Mouse (Mus musculus): ENCODE results near the gene Lsm10. TPM values are rescaled to one million over a fixed set of nuclear protein-coding genes. Genes with fewer than 3 reads are reported as not detected.

The Lsm10 gene
- total RNA-seq, 1 experiment from 2014 or later: 15.8 TPM

DNA sequence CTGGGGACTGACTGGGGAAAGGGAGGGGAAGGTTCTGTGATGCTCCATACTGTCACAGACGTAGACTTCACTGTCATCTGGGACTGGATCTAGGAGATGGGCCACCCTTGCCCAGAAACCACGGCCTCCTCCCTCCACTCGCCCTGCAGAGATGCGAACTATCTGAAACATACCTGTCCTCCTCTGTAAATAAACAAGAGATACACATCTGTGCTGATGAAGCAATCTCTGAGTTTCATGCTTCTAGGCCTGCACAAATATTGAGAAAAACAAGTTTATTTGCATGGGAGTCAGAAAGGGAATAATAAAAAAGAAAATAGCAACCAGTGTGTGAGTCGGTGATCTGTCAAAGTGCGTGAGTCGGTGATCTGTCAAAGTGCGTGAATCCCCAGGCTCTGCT lies 4.5 kb upstream of the Lsm10 start:
- no peak for ATAC-seq (replicated peaks; ENCODE audit: low read depth, poor library complexity, severe bottlenecking)

DNA sequence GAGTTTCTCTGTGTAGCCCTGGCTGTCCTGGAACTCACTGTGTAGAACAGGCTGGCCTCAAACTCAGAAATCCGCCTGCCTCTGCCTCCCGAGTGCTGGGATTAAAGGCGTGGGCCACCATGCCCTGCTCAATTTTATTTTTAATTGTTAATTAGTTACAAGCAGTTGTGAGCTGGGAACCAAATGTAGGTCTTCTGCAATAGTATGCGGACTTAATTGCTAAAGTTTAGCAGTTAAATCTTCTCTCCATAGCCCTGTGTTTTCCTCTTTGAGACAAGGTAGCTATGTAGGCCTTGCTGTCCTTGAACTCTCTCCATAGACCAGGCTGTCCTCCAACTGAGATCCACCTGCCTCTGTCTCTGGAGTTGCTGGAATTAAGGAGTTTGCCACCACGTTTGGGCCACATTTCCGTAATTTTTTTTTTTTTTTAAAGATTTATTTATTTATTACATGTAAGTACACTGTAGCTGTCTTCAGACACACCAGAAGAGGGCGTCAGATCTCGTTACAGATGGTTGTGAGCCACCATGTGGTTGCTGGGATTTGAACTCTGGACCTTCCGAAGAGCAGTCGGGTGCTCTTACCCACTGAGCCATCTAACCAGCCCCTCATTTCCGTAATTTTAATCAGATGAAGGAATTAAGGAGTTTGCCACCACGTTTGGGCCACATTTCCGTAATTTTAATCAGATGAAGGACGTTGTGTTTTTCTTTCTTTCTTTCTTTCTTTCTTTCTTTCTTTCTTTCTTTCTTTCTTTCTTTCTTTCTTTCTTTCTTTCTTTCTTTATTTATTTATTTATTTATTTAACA lies 597 bp upstream of the Lsm10 start:
- ATAC-seq (replicated peaks; ENCODE audit: low read depth, poor library complexity, severe bottlenecking): peak; percentile 36

DNA sequence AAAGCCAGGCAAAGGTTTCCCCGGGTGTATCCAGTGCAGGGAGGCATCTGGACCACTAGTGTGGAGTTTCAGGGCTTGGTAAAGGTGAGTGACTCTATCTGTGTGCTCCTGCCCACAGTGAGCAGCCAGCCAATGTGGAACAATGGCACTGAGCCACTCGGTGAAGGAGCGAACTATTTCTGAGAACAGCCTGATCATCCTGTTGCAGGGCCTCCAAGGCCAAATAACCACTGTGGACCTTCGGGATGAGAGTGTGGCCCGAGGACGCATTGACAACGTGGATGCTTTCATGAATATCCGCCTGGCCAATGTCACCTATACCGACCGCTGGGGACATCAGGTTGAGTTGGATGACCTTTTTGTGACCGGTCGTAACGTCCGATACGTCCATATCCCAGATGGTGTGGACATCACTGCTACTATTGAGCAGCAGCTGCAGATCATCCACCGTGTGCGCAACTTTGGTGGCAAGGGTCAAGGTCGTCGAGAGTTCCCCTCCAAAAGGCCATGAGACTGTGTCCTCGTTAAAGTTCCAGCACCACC lies 1.4 kb downstream of the Lsm10 start:
- ATAC-seq (replicated peaks; ENCODE audit: low read depth, poor library complexity, severe bottlenecking): no peak

DNA sequence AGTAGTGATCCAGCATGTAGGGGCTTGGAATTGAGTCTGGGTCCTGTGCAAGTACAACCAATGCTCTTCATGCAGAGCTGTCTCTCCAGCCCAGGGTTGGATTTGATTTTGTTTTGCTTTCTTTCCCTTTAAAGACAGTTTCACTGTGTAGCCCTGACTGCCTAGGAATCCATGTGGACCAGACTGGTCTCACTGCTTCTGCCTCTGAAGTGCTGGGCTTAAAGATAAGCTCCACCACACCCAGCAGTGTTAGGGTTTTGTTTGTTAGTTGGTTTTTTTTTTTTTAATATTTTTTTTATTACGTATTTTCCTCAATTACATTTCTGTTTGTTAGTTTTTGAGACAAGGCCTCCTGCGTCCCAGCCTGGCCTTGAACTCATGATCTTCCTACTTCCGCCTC lies 2.9 kb downstream of the Lsm10 start:
- no peak for ATAC-seq (replicated peaks; ENCODE audit: low read depth, poor library complexity, severe bottlenecking)

DNA sequence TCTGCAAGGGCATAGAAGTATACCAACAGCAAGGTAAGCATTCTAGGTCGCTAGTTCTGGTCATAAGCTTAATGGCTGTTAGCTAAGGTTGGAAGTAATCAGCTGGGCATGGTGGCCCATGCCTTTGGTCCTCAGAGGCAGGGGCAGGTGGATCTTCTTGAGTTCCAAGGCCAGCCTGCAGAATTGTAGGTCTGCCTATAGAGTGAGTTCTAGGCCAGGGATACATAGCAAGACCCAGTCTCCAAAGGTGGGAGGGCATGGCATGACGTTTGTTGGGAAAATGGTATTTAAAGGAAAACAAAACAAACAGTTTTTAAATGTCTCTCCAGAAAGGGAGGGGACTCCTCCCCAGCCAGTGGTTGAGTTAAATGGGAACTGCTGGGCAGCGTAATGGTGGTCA lies 4.3 kb downstream of the Lsm10 start:
- ATAC-seq (replicated peaks; ENCODE audit: low read depth, poor library complexity, severe bottlenecking): no peak

DNA sequence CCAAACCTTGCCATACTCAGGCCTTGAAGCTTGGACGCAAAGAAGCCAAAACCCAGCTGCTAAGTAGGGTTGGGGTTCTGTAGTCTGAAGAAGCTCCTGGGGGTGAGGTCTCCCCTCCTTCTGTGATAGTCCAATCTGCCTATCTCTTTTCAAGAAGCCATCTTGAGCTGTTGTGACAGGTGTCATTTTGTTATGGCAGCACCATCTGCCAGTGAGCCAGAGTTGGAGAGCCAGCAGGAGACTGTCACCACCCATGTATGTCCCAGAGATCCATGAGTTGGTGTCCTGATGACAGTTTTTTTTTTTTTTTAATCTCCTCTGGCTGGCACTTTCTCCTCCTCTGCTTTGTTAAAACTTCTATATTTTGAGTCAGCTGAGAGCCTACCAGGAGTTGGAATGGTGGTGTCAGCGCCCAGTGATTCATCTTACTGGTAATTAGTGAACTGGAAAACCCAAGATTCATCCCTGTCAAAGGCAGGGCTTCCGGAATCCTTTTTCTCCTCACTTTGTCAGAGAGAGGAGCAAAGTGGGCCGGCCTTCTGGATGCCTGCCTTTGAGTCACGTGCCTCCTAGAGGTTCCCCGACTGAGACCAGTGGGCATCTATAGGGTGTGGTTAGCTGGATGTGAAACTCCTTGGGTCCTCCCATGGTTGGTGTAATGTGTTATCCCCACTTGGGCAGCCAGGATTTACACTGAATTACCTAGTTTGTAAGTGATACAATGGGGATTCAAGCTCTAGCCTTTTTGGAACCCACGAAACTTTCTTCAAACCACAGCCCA lies 5.8 kb downstream of the Lsm10 start:
- ATAC-seq (replicated peaks; ENCODE audit: low read depth, poor library complexity, severe bottlenecking): no peak

DNA sequence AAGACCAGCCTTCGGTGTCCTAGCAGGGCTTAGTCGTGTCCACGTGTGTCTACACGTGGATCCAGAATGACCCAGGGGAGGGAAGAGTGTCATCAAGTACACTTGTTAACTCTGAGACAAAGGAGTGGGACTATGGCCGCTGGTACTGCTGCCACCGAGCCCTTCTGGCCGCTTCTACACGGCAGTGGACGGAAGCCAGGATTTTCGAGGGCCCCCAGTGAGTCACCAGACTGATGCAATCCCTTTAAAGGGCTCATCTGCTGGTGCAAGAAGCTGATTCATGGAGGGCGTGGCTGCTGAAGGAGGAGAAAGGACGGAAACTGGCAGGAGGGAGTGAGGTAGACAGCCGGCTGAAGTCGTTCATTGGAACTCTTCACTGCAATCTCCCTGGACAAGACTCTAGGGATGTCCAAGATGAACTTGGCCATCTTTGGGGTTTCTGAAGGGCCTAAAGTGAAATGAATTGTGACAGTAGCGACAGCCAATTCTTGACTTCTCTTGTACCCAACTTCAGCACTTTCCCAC lies 6.7 kb downstream of the Lsm10 start:
- ATAC-seq (replicated peaks; ENCODE audit: low read depth, poor library complexity, severe bottlenecking): peak; percentile 81

DNA sequence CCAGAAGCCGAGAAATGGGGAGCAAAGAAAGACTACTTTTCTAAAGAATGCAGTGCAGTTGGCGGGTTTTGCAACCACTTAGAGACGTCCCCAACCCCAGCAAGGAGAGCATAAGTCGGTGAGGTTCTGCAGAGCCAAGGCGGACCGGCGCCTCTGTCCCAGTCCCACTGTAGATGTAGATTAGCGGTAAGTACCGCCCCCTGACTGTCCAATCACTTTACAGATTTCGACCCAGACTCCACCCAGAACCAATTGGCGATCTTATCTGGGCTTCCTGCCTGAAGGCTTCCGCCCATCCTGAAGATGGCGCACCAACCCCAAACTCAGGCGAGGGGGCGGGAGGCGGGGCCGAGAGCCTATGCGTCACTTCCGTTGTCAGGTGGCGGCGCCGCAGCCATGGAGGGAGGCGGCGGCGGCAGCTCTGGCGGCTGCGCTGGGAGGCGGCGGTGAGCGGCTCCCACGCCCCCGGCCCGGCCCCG lies 7.2 kb downstream of the Lsm10 start, which contains the start of gene Stk40:
TSS of gene Stk40 (plus strand) at position 368 of the 479 bp plus-strand sequence.
- ATAC-seq (replicated peaks; ENCODE audit: low read depth, poor library complexity, severe bottlenecking): peak; percentile 82

DNA sequence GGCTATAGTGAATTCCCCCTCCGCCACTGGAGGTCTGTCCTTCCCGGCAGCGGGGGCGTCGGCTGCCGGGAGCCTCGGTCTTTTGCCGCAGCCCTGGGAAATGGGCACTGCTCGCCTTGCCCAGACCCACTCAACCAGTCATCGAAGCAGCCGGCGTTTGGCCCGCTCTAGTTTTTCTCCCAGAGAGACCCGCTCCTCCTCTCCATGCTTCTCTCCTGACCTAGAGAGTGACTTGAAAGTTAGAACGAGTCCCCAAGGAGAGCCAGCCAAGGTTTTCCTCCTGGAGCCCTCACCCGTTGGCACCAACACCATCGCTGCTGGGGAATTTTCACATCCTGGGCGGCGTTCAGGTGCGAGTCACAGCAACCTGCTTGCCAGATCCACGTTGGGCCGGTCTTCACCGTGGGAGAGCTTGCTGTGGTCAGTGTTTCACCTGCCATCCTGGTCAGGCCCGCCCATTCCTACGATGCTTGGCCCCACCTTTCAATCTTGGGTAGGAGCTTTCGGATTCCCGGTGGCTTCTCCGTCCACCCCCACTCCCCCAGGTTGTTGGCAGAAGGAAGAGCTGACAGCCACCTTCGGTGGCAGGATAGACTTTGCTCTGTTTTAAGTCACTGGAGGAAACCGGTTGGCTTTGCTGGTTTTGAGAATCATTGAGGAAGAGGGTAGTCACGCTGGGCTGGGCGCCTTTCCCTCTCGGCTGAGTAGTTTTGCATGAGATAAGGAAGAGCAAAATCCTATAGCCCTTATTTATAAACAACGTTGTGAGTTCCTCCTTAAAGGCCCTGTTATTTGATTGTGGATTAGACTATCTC lies 8.0 kb downstream of the Lsm10 start:
- ATAC-seq (replicated peaks; ENCODE audit: low read depth, poor library complexity, severe bottlenecking): no peak

DNA sequence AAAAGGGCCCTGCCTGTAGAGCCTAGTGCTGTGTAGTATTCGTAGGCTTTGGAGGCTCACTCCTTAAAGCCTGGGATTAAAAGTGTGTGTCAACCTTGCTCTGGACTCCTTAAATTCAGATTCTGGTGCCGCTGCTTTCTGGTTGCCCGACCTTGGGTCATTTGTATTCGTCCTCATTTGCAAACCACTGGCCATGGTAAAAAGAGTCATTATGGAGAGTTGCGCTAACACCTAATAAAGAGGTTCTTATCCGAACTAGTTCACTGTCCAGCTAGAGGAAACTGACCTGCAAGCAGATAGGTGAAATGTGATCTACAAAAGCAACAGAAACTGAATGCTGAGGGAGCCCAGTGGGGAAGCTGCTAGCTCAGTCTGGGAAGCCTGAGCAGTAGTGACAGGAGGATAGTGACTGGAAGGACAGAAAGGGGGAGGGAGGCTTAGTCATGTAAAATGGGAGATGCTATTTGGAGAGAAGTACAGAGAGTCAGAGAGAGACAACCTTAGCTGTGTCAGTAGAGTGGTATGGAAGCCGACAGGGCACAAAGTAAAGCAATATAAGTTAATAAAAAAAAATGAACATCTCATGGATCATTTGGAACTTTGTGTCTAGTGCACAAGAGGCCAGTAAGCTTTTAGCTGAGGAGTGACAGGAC lies 8.8 kb downstream of the Lsm10 start:
- ATAC-seq (replicated peaks; ENCODE audit: low read depth, poor library complexity, severe bottlenecking): no peak

DNA sequence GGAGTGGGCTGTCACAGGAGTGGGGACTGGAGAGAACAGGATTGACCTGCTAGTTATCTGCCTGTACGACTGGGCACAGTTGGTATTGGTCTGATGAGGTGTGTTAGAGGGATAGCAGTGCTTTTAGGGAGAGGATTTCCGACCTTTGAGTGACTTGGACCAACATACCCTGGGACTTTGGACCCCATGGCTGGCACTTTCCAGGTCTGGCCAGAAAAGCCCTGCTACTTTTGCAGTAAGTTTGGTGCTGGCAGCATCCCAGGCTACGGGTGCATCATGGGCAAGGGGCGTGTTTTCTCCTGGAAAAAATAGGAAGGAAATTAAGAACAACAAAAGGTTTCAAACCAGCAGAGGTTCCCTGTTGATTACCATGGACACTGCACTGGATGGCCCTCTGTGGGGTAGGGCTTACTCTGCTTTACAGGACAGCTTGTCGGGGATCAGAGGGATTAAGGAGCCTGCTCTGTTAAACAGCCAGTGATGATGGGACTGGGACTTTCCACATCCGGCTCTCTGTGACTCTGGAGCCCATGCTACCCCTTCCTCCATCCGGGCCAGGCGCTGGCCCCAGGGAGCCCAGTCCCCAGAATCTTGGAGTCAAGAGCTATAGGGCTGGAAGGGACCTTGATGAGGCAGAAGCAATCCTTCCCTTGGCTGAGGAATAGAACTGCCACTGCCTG lies 11.8 kb downstream of the Lsm10 start:
- no peak for ATAC-seq (replicated peaks; ENCODE audit: low read depth, poor library complexity, severe bottlenecking)

DNA sequence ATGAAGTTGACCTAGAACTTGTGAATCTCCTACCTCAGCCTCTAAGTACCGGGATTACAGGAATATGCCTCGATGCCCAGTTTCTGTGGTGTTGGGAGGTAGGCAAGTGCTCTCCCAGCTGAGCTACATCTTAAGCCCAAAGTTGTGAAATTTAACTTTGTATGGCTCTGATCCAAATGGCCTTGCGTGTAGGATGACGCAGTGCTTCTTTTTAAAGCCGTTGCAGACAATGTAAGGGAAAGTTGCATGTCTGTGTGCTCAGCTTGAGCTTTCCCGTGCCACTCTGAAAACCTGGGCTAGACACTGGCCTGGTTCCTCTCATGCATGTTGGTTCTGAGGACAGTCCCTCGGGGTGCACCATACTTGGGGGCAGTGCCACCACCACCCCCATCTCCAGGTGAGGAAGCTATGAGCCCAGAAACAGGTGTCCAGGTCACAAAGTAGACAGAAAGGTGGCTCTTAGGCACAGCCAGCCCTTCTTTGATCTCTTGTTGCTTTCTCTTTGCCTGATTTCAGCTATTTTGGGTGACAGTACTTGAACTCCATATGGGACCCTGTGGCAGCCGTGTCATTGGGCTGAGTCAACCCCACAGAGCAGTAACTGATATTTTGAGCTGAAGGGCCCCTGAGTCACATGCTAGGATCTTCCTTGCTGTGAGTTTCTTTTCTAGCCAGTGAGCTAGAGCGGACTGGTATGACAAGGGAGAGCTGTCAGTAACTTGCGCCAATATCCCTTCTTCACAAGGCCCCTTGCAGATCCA lies 13.4 kb downstream of the Lsm10 start:
- no peak for ATAC-seq (replicated peaks; ENCODE audit: low read depth, poor library complexity, severe bottlenecking)

DNA sequence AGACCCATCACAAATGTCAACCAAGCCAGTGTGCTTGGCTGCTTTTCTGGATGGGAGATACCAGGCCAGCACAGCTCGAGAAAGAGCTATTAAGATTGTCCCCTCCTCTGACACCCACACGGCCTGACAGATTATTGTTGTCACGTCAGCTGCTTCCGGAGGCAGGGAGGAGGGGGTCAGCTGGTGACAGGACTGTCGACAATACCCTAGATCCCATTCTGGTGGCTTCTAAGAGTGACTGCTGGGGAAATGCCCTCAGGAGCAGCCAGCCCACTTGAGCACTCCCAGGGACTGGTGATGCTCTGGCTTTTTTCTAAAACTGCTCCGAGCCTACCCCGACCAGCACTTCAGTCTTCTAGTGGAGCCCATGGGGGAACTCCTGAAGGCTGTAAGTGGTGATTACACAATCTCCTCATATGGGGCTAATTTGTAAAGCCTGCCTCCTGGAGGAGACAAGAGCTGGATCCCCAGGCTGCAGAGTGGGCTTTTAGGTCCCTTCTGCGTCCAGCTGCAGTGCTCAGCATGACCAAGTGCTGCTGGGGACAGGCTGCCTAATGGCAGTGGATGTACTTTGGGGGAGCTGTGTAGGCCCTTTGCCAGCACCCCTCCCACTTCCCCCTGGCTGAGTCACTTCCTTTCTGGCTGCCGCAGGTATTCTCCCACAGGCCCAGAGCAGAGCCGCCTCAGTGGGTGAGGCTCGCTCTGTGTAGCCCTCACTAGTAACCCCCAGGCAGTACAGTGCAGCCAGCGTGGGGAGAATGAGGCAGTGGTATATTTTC lies 14.1 kb downstream of the Lsm10 start:
- peak; percentile 75 for ATAC-seq (replicated peaks; ENCODE audit: low read depth, poor library complexity, severe bottlenecking)

DNA sequence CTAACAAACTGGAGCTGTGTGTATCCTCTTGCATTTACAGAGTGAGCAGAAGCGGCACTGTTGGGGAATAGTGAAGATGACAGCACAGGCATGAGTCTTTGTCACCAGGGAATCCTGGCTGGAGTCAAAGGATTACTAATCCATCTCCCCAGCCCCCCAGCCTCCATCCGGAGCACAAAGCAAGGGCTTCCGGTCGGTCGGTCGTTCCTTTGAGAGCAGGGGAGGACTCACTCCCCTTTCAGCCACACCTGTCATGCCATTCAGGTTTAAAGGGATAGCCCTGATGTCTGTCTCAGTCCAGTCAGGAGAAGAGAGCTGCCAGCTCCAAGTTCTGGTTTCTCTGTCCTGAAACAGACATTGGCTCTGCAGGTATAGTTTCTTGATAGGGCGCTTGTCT lies 14.7 kb downstream of the Lsm10 start:
- no peak for ATAC-seq (replicated peaks; ENCODE audit: low read depth, poor library complexity, severe bottlenecking)

DNA sequence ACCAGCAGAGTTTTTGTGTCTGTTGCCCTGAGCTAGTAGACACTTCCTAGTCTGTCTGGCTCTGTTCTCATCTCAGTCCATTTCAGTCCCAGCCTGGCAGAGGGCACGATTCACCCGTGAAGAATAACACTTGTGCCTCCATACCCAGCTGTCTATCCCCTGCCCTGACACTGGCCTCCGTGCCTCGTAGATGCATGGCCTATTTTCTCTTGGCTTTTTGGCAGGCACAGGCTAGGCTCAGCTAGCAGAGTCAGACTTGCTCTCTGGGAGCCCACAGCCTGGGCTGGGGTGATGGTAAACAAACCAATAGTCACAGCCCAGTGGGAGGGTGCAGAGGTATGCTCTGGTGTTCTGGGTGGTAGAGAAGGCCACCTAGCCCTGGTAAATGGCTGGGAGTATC lies 16.8 kb downstream of the Lsm10 start:
- ATAC-seq (replicated peaks; ENCODE audit: low read depth, poor library complexity, severe bottlenecking): no peak

DNA sequence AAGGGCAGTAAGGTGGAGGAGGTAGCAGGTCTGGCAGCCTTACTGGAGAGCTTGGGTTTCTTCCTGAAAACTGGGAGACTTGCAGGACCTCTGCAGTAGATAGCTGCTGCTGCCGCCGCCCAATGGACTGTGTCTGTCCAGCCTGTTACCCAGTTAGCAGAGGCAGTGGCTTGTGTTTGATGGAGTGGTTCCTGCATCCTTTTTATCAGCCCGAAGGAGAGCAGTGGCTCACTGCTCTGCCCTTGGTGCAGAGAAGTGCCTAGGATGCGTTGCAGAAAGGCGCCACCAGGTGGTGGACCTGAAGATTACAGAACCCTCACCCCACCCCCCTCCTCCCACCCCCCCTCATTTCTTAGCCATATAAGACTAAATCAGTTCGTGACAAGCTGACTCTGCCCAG lies 17.5 kb downstream of the Lsm10 start:
- peak; percentile 64 for ATAC-seq (replicated peaks; ENCODE audit: low read depth, poor library complexity, severe bottlenecking)

DNA sequence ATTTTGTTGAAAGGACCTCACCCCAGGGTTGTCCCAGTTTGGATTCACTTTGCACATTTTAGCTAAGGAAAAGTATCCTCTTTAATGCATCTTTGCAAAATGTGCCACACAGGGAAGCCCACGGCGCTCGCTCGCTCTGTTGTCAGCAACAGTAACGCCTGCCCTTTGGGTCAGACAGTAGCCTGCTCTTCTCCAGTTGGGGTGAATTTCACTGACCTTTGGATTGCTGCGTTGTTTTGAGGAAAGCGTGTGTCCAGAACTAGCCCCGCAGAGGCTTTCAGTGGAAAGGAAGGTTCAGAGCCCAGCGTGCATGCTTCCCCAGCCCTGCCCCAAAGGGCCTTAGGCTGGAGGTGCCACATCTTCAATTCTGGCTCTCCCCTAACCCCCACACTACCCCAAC lies 19.0 kb downstream of the Lsm10 start:
- ATAC-seq (replicated peaks; ENCODE audit: low read depth, poor library complexity, severe bottlenecking): no peak

All from common myeloid progenitor, adult 5-6 weeks (primary cell).